Mouse (Mus musculus): ENCODE results near the gene Cntfr. TPM values are rescaled to one million over a fixed set of nuclear protein-coding genes. Genes with fewer than 3 reads are reported as not detected.

Gene Cntfr
- not detected for total RNA-seq (2023)

GRCm38 (mm10) chr4:41696930-41697841 is at the start of gene Cntfr:
Cntfr (minus strand) TSS chr4:41697089.

GRCm38 (mm10) chr4:41731052-41731765 is 34.3 kb upstream of the Cntfr start, which contains the start of gene Arid3c:
Arid3c (minus strand) TSS chr4:41731142.

GRCm38 (mm10) chr4:41722918-41723351 is 26.0 kb upstream of the Cntfr start, which contains the start of gene Dctn3:
Dctn3 (minus strand) TSS chr4:41723170.

GRCm38 (mm10) chr4:41713197-41714067 is 16.5 kb upstream of the Cntfr start, which contains the start of gene Rpp25l:
Rpp25l (minus strand) TSS chr4:41713534.

GRCm38 (mm10) chr4:41699783-41700182 is 2.9 kb upstream of the Cntfr start, which contains the start of gene Il11ra1:
Il11ra1 (plus strand) TSS chr4:41699989.

GRCm38 (mm10) chr4:41639913-41640507 is 56.9 kb downstream of the Cntfr start, which contains the start of gene Enho:
Enho (minus strand) TSS chr4:41640324.

Other genes with a start within 250 kb of the Cntfr start
- gene Kif24, start 232.2 kb downstream of the Cntfr start, total RNA-seq (2023) = 4.1 TPM
- 6.9 TPM for gene Nudt2, start 231.9 kb downstream of the Cntfr start, total RNA-seq (2023)
- gene AI464131, start 194.0 kb downstream of the Cntfr start, total RNA-seq (2023) = not detected
- 0.49 TPM for gene 1110017D15Rik, start 179.8 kb downstream of the Cntfr start, total RNA-seq (2023)
- 12.2 TPM for gene Fam219a, start 127.6 kb downstream of the Cntfr start, total RNA-seq (2023)
- gene Dnaic1, start 127.3 kb downstream of the Cntfr start, total RNA-seq (2023) = not detected
- gene Enho, start 56.8 kb downstream of the Cntfr start, total RNA-seq (2023) = not detected
- gene Il11ra1, start 2.9 kb upstream of the Cntfr start, total RNA-seq (2023) = 20.6 TPM
- gene Rpp25l, start 16.4 kb upstream of the Cntfr start, total RNA-seq (2023) = 34.5 TPM
- gene Dctn3, start 26.1 kb upstream of the Cntfr start, total RNA-seq (2023) = 57.7 TPM
- not detected for gene Arid3c, start 34.1 kb upstream of the Cntfr start, total RNA-seq (2023)
- 59.8 TPM for gene Galt, start 58.1 kb upstream of the Cntfr start, total RNA-seq (2023)
- 23.5 TPM for gene Sigmar1, start 59.1 kb upstream of the Cntfr start, total RNA-seq (2023)
- 9.4 TPM for gene Ccl27a, start 77.2 kb upstream of the Cntfr start, total RNA-seq (2023)
- gene Gm21541, start 206.5 kb upstream of the Cntfr start, total RNA-seq (2023) = not detected
- gene Gm20878, start 244.5 kb upstream of the Cntfr start, total RNA-seq (2023) = 2.1 TPM

Data from CD8-positive naive resting alpha-beta T cell, adult 57 days (primary cell).